9 mouse cellular contexts compared by ENCODE assay signal in genomic region chr19:5422895-5423443, GRCm38 (mm10). TPM values are rescaled to one million over a fixed set of nuclear protein-coding genes. Genes with fewer than 3 reads are reported as not detected.
DNase-seq lines count a peak whose midpoint lies in the region; ATAC-seq and TF ChIP-seq lines count a peak whose summit lies in the region.
"Had no signal": no experiment of that assay in that cellular context is flagged by ENCODE, and none has a peak within 500 bp of the region (broad histone marks: within the 10 kb centered on the region; RNA-seq: fewer than 3 reads in every experiment).

No protein-coding gene starts in this region.

- WGBS in lung, postnatal 0 days, result 76% methylated on average over 9 of the region's 9 CpGs
- 83% methylated on average over 9 of the region's 9 CpGs for WGBS in intestine, embryonic 16.5 days
- WGBS in neural tube, embryonic 15.5 days, result 70% methylated on average over 9 of the region's 9 CpGs

- TF ChIP-seq EP300 in lung, postnatal 0 days (IDR thresholded peaks at IDR 0.05), result no peak

- H3K27me3 ChIP-seq in lung, postnatal 0 days (replicated peaks; ENCODE audit: insufficient read depth, low read length), result no peaks in the 10 kb centered on the region
- H3K27me3 ChIP-seq in intestine, embryonic 16.5 days (replicated peaks; ENCODE audit: control insufficient read depth, insufficient read depth, low read length), result no peaks in the 10 kb centered on the region
- H3K27me3 ChIP-seq in neural tube, embryonic 15.5 days (replicated peaks), result no peaks in the 10 kb centered on the region

- no peaks in the 10 kb centered on the region for H3K9me3 ChIP-seq in lung, postnatal 0 days (ENCODE audit: low read length)
- no peaks in the 10 kb centered on the region for H3K9me3 ChIP-seq in intestine, embryonic 16.5 days (ENCODE audit: control insufficient read depth, low read length)
- no peaks in the 10 kb centered on the region for H3K9me3 ChIP-seq in neural tube, embryonic 15.5 days (replicated peaks)

- H3K9ac ChIP-seq in lung, postnatal 0 days (replicated peaks; ENCODE audit: low read depth), result peak overlapping the region; percentile 89; the same call in 1 of the 2 replicates
- H3K9ac ChIP-seq in intestine, embryonic 16.5 days (ENCODE audit: low read depth, low read length), result peak overlapping the region; percentile 90
- peak overlapping the region; percentile 89 for H3K9ac ChIP-seq in neural tube, embryonic 15.5 days (replicated peaks)

- no peak for ATAC-seq in lung, postnatal 0 days
- no peak for ATAC-seq in intestine, embryonic 16.5 days
- ATAC-seq in neural tube, embryonic 15.5 days (ENCODE audit: low FRiP score), result no peak

- peaks cover 25% of the 10 kb centered on the region for H3K4me1 ChIP-seq in lung, postnatal 0 days (ENCODE audit: insufficient read depth, low read depth, low read length)
- peaks cover 21% of the 10 kb centered on the region for H3K4me1 ChIP-seq in intestine, embryonic 16.5 days (ENCODE audit: control insufficient read depth, insufficient read depth, low read length)
- H3K4me1 ChIP-seq in neural tube, embryonic 15.5 days, result peaks cover 49% of the 10 kb centered on the region

- peak overlapping the region; percentile 92; the same call in 1 of the 2 replicates for H3K4me3 ChIP-seq in lung, postnatal 0 days (ENCODE audit: low read depth, low read length)
- H3K4me3 ChIP-seq in intestine, embryonic 16.5 days (ENCODE audit: low read length), result peak overlapping the region; percentile 81
- H3K4me3 ChIP-seq in neural tube, embryonic 15.5 days (replicated peaks), result peak overlapping the region; percentile 88

- peak; percentile 61 for DNase-seq in cerebellum, adult 11-12 months
- DNase-seq in cerebellum, postnatal 36 days, result no peak
- DNase-seq in lung, postnatal 0 days (ENCODE audit: low spot score), result no peak
- no peak for DNase-seq in lung, postnatal 36 days
- no peak for DNase-seq in frontal cortex, postnatal 14 days (ENCODE audit: low spot score in 2 of 2)
- DNase-seq in gastrocnemius, postnatal 25 days, result no peak

- H3K4me2 ChIP-seq in lung, postnatal 0 days (replicated peaks; ENCODE audit: low read depth, low read length), result peak overlapping the region; percentile 74
- H3K4me2 ChIP-seq in intestine, embryonic 16.5 days (ENCODE audit: low read depth, low read length), result peak overlapping the region; percentile 87
- H3K4me2 ChIP-seq in neural tube, embryonic 15.5 days, result peak overlapping the region; percentile 90

- TF ChIP-seq CTCF in lung, postnatal 0 days (IDR thresholded peaks at IDR 0.05), result no peak

- peaks cover 17% of the 10 kb centered on the region; the same call in 1 of the 2 replicates for H3K36me3 ChIP-seq in lung, postnatal 0 days (ENCODE audit: insufficient read depth, low read length)
- H3K36me3 ChIP-seq in intestine, embryonic 16.5 days (ENCODE audit: control insufficient read depth, insufficient read depth, low read length), result peaks cover 9% of the 10 kb centered on the region; the same call in 1 of the 2 replicates
- H3K36me3 ChIP-seq in neural tube, embryonic 15.5 days, result peaks cover 46% of the 10 kb centered on the region

- H3K27ac ChIP-seq in lung, postnatal 0 days (ENCODE audit: low read length), result peak overlapping the region; percentile 98
- H3K27ac ChIP-seq in intestine, embryonic 16.5 days (ENCODE audit: low read length), result no peak overlapping the region
- H3K27ac ChIP-seq in neural tube, embryonic 15.5 days (replicated peaks), result no peak overlapping the region

RNA-seq across cellular contexts. Expression of gene Drap1, which starts 1.8 kb away (rescaled TPM):
- polyA plus RNA-seq in lung, postnatal 0 days (2015; fragmentation: Nextera tagmentation; extraction: Ambion mirVana), result 352 and 379 TPM in 2 replicates
- 175 and 180 TPM in 2 replicates for polyA plus RNA-seq in intestine, embryonic 16.5 days (2015; fragmentation: Nextera tagmentation; extraction: Ambion mirVana)
- 300 and 329 TPM in 2 replicates for polyA plus RNA-seq in neural tube, embryonic 15.5 days (2015; fragmentation: Nextera tagmentation; extraction: Ambion mirVana)
- 100 to 1,000 TPM; 473 to 502 TPM for total RNA-seq in gastrocnemius, postnatal 25 days (2021)

RNA-seq across cellular contexts. Expression of gene AI837181, which starts 2.0 kb away (rescaled TPM):
- polyA plus RNA-seq in lung, postnatal 0 days (2015; fragmentation: Nextera tagmentation; extraction: Ambion mirVana), result 61.7 and 63.6 TPM in 2 replicates
- polyA plus RNA-seq in intestine, embryonic 16.5 days (2015; fragmentation: Nextera tagmentation; extraction: Ambion mirVana), result 10.2 and 16.8 TPM in 2 replicates
- 84.7 and 87.3 TPM in 2 replicates for polyA plus RNA-seq in neural tube, embryonic 15.5 days (2015; fragmentation: Nextera tagmentation; extraction: Ambion mirVana)
- total RNA-seq in gastrocnemius, postnatal 25 days (2021), result 10 to 100 TPM; 32.1 to 33.5 TPM

RNA-seq across cellular contexts. Expression of gene Tsga10ip, which starts 20.6 kb away (rescaled TPM):
- 1.1 TPM in 2 replicates for polyA plus RNA-seq in lung, postnatal 0 days (2015; fragmentation: Nextera tagmentation; extraction: Ambion mirVana)
- polyA plus RNA-seq in intestine, embryonic 16.5 days (2015; fragmentation: Nextera tagmentation; extraction: Ambion mirVana), result 5.9 and 6.3 TPM in 2 replicates
- polyA plus RNA-seq in neural tube, embryonic 15.5 days (2015; fragmentation: Nextera tagmentation; extraction: Ambion mirVana), result 0.59 TPM in 1 of 2 replicates, not detected in the other
- total RNA-seq in gastrocnemius, postnatal 25 days (2021), result 1 to 10 TPM in 1 of 2 experiments, not detected in 1; 1.2 TPM
- total RNA-seq: adrenal gland, postnatal 4 days had no signal

RNA-seq across cellular contexts. Expression of gene Fosl1, which starts 24.4 kb away (rescaled TPM):
- 0.31 TPM in 1 of 2 replicates, not detected in the other for polyA plus RNA-seq in lung, postnatal 0 days (2015; fragmentation: Nextera tagmentation; extraction: Ambion mirVana)
- not detected in 2 replicates for polyA plus RNA-seq in intestine, embryonic 16.5 days (2015; fragmentation: Nextera tagmentation; extraction: Ambion mirVana)
- 0.45 TPM in 1 of 2 replicates, not detected in the other for polyA plus RNA-seq in neural tube, embryonic 15.5 days (2015; fragmentation: Nextera tagmentation; extraction: Ambion mirVana)
- not detected for total RNA-seq in gastrocnemius, postnatal 25 days (2021)

RNA-seq across cellular contexts. Expression of gene Sart1, which starts 34.5 kb away (rescaled TPM):
- 35.2 and 43.5 TPM in 2 replicates for polyA plus RNA-seq in lung, postnatal 0 days (2015; fragmentation: Nextera tagmentation; extraction: Ambion mirVana)
- polyA plus RNA-seq in intestine, embryonic 16.5 days (2015; fragmentation: Nextera tagmentation; extraction: Ambion mirVana), result 60.2 and 65.6 TPM in 2 replicates
- polyA plus RNA-seq in neural tube, embryonic 15.5 days (2015; fragmentation: Nextera tagmentation; extraction: Ambion mirVana), result 66.5 and 72.8 TPM in 2 replicates
- 10 to 100 TPM; 29.0 to 36.5 TPM for total RNA-seq in gastrocnemius, postnatal 25 days (2021)
